Mouse (Mus musculus): ENCODE data around the gene Hdac4.

DNA sequence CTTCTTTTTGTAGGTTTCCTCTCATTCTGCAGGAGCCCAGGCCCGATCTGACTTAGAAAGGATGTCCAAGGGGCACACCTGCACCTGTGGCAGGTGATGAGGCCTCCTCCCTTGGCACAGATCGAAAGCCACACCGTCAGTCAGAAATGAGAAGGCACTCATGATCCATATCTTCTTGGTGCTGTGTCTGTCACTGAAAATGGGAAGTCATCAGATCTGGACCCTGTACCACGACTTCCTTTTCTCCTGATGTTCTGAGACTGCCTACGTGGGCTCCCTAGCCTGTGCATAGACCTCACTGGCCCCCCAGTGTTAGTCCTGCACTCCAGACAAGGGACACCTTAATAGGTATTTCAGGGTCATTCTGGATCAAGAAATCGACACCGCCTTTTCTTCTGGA, 158.5 kb downstream of the Hdac4 start:
- TF ChIP-seq CTCF (IDR thresholded peaks at IDR 0.05; ENCODE audit: extremely low read depth, insufficient read depth, insufficient read length, insufficient replicate concordance) (no peak), POLR2A (IDR thresholded peaks at IDR 0.05; ENCODE audit: low read depth, low read length) (no peak)
